Mouse (Mus musculus): Measurements from ENCODE around the gene Cfap44.

- no peak for TF ChIP-seq POLR2A (IDR thresholded peaks at IDR 0.05; ENCODE audit: low read depth, low read length)
- TF ChIP-seq CTCF (IDR thresholded peaks at IDR 0.05; ENCODE audit: extremely low read depth, insufficient read depth, insufficient read length, insufficient replicate concordance), result no peak
Observed at GRCm38 (mm10) chr16:44383549-44383948, 11.0 kb upstream of the Cfap44 start.
